Mouse (Mus musculus) cortical plate, adult 2 months (tissue): ENCODE results near the gene 1700007K13Rik.

Source experiments
- CTCF ChIP-seq: fragments of 200-500 bp; IDR thresholded peaks from 2 replicates; pipeline ENCODE4 v1.5.1; 2011; ENCODE audit warnings: mild to moderate bottlenecking, control low read depth, low read length; ENCODE audit not compliant: insufficient read depth; ENCODE audit errors: extremely low read depth
- POLR2A ChIP-seq: fragments of 200-500 bp; IDR thresholded peaks from 2 replicates; pipeline ENCODE4 v1.6.1; 2011; ENCODE audit warnings: mild to moderate bottlenecking, low read length, control low read depth; ENCODE audit not compliant: insufficient read depth; ENCODE audit errors: extremely low read depth

DNA sequence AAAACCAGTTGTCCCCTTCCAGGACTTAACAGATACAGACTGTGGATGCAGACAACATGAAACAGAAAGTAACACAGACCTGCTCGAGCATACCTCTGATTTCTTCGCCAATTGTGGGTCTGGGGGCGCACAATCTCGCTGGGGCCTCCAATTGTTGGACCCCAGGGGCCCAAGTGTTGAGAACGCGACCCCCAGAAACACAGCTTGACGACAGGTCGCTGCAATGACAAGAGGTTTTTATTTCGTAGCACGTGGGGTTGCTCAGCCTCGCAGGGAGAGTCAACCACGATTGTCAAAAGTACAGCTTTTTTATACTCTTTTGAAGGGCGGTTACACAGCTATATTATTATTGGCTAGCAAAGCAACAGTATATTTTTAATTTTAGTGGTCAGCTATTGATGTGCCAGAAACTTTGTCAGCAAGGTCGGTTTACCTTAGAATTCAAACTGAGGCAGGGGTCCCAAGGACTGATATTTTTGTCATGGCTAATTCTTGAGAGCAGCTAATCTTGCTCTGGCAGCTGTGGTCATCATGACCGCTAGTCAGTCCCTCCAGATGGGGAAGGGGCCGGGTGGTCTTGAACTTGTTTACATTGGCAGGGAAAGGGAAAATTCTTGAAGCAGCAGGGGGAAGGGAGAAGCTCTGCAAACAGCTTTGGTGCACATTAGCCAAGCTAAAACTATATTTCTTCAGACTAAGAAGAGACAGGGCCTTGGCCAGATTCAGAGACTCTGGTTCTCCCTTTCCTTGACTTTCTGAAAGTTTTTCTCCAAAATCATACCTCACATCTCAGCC, 29.9 kb upstream of the 1700007K13Rik start:
- no peak for TF ChIP-seq POLR2A
- no peak for TF ChIP-seq CTCF
